Mouse (Mus musculus) gastrocnemius, postnatal 25 days (tissue): ENCODE results near the gene Capns1. TPM values are rescaled to one million over a fixed set of nuclear protein-coding genes. Genes with fewer than 3 reads are reported as not detected.
"Not testable (repeated sequence)": the region's sequence is repeated elsewhere in the genome, so short reads cannot be mapped to it uniquely, and the experiment has no call there.

ENCODE experiments used
- DNase-seq: peaks from one replicate; pipeline ENCODE4 v3.0.0; 2022
- total RNA-seq, 2 experiments: library from RNA; stranded (reverse); gene quantifications; 1 replicate in 1 of 2; 2 replicates in 1 of 2; pipeline ENCODE4 v1.2.3; 2021

The Capns1 gene
- total RNA-seq, 2 experiments from 2014 or later = 201 to 255 TPM

DNA sequence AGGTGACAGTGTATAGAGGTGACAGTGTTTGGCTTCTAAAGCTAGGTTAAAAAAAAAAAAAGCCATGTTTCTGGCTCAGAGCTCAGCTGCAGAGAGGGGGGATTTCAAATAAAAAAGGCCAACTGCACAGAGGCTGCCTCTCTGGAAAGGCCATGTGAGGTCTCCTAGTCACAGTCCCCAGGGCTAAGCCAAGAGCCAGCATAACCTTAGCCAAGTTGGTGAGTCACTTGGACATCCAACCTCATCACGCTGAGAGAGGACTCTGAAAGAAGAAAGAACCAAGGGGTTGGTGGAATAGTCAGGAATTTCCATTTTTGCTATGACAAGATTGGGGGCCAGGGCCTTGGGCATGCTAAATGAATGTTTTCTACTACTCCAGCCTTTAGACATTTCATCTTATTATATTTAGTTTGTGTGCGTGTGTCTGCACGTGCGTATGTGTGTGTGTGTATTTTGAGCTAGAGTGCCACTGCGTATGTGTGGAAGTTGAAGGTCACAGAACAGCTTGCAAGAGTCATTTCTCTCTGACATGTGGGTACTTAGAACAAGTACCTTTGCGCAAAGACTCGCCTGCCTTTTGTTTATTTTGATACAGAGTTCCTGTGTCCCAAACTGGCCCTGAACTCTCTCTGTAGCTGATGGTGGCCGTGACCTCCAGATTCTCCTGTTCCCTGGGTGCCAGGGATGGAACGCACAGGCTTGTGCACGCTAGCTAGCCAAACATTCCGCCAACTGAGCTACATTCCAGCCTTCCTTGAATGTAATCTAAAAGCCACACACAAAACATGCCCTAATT lies 4.5 kb upstream of the Capns1 start:
- peak; percentile 78 for DNase-seq

- not testable (repeated sequence) for DNase-seq
Measured at GRCm38 (mm10) chr7:30200661-30201060, 2.0 kb upstream of the Capns1 start.

GRCm38 (mm10) chr7:30200200-30200599 lies 1.6 kb upstream of the Capns1 start:
- no peak for DNase-seq

GRCm38 (mm10) chr7:30199498-30200139 lies 1.0 kb upstream of the Capns1 start:
- no peak for DNase-seq

DNA sequence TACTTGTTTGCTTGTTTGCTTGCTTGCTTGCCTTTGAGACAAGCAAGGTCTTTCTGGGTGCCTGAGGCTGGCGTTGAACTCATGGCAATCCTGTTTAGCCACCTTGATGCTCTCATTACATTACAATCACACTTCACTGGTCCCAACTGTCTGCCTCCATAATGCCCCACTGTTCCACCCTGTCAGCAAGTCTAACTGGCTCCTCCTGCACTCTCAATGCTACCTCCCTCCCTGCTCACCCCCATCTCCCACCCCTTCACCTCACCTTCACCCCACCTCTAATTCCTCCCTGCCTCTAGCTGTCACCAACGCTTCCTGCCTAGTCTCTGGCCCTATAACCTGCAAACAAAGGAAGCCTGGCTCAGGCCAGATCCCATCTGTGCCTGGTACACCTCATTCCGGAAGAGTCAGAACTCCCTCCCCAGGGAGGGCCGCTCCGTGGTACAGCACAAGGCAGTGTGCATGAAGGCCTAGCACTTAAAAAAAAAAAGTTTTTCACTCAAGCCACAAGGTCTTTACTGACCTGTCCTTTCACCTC lies 950 bp downstream of the Capns1 start:
- DNase-seq = no peak

DNA sequence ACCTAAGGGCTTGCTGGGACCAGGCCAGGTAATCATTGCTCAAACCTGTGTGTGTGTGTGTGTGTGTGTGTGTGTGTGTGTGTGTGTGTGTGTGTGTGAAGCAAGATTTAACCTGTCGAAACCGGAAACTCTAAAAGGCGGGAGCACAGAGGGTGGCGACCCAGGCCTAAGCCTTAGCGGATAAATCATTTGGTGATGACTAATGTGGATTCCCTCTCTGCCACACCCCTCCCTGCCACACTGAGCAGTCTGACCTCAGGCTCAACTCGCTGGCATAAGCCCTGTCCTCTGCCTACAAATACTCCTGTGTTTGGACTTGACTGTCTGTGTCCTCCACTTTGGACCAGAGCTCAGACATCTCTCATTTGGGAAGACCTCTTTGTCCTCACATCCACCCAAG lies 2.4 kb downstream of the Capns1 start:
- no peak for DNase-seq

- DNase-seq = no peak
Measured at GRCm38 (mm10) chr7:30195461-30195860, 3.1 kb downstream of the Capns1 start.

- peak; percentile 94 for DNase-seq
Measured at GRCm38 (mm10) chr7:30194884-30195283, 3.7 kb downstream of the Capns1 start.

DNA sequence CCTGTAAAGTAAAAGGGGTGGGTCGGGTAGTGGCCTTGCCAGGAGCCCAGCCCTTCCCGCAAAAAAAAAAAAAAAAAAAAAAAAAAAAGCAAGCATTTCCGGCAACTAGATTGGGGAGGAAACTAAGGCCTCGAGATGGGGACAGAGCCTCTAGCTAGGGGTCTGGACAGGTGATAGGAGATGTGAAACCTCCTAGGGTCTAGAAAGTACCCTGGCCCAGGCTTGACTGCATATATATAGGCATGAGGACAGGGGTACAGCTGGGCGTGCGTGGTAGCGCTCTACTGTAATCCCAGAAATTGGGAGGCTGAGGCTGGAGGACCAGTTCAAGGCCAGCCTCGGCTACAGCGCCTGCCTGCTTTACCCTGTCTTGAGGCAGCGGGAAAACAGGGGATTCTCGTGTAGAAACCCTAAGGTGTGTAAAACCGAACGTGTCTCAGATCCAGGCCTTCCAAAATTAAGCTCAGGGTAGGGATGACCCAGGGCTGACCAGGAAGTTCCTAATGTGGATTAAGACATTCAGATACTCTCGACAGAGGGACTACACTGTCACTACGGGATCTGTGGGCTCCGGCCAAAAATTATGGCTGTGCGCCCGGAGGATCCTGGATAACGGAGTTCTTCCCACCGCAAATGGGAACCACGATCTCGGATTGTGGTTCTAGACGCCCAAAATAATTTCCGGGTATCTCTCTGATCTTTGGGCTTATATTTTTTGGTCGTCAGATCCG lies 4.3 kb downstream of the Capns1 start:
- DNase-seq = no peak

GRCm38 (mm10) chr7:30193581-30194100 lies 5.0 kb downstream of the Capns1 start:
- DNase-seq = peak; percentile 77

DNA sequence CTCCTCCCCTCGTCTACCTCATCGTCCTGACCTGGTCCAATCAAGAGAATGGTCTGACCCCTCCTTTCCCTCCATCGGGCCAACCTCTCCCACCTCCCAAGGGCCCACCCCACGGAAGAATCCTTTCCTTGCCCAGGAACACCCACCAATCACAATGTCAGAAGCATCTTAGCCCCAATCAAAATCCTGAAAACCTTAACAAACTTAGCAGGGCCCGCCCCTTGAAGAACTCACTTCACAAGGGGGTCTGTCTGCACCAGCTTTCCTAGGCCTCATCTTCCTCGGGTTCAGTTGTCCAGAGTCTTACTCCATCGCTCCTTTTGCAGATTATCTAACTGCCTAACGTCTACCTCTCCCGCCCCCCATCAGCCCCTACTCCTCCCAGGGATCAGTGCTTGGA lies 5.6 kb downstream of the Capns1 start:
- DNase-seq = no peak

DNA sequence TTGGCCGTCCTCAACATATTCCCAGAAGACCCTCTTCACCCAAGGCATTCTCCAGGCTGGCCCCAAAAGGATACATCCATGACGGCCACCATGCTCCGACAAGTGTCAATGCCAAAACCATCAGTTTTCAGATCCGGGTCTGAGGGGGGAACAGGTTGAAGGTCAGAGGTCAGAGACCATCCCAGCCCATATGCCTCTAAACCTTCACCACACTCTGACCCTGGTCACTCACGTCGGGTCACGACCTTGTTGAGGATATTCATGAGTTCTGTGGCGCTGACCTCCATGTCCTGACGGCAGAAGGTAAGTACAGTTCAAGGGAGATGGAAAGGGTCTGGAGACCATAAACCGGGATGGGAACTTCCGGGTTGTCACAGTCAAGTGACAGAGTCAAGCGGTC lies 6.5 kb downstream of the Capns1 start:
- no peak for DNase-seq

GRCm38 (mm10) chr7:30189116-30189491 lies 9.5 kb downstream of the Capns1 start:
- no peak for DNase-seq

DNA sequence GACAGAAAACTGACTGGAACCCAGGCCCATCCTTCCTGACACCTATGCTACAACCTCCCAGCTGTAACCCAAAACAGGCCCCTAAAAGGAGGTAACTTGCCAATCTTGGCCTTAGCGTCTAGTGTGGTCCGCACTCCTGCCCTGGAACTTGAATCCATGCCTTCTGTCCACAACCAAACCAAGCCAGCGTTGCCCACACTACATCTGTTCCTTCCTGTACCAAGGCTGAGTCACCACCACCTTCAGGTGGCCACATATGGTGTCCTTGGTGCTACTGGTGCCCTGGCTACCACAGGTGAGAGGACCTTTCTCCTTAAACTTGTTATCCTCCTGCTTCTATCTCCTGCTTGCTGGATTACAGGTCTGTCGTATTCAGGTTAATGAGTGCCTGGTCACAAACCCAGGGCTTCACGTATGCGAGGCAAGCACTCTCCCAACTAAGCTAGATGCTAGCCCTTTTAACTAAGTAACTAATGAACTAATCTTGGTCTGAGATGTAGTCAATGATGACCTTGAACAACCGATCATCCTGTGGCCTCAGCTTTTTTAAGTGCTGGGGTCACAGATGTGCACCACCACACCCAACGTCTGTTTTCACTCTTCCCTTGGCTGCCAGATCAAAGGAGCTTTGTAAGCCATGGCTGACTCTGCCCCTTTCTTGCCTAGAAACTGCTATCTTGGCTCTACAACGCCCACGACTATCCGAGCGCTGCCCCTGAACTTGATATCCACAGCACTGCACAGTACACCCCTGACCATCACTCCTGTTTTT lies 10.1 kb downstream of the Capns1 start:
- DNase-seq = no peak

- no peak for DNase-seq
Measured at GRCm38 (mm10) chr7:30184641-30185348, 13.8 kb downstream of the Capns1 start.

DNA sequence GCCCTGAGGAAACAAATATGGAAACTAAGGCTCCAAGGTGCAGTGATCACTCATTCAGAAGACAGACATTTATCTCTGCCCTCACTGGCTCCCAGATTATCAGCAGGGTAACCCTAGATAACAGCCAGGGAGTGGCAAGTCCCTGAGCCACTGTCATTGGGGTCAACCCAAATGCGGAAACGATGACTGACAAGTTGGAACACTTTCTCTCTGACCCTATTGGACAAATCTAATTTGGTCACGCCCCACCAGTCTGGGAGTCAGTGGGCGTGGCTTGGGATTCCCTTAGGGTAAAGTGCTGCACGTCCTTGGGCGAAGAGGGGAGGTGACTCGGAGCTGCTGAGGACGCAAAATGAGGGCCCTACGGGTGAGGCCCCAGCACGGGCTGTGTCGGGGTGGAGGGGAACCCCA lies 14.7 kb downstream of the Capns1 start, which contains the start of gene Cox7a1:
Gene Cox7a1 (plus strand): TSS at position 266 of the 411 bp plus-strand sequence.
- peak; percentile 91 for DNase-seq

DNA sequence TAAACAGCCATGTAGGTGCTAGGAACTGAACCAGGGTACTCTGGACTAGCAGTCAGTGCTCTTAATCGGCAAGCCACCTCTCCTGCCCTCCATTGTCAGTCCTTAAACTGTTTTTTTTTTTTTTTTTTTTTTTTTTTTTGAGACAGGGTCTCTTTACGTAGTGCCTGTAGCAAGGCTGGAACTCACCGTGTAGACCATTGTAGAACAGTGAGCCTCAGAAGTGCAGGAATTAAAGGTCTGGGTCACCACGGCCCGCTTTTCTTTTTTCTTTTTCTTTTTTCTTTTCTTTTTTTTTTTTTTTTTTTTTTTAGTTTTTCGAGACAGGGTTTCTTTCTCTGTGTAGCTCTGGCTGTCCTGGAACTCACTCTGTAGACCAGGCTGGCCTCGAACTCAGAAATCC lies 15.4 kb downstream of the Capns1 start:
- DNase-seq = not testable (repeated sequence)

- DNase-seq = not testable (repeated sequence)
Measured at GRCm38 (mm10) chr7:30181929-30182328, 16.7 kb downstream of the Capns1 start.

DNA sequence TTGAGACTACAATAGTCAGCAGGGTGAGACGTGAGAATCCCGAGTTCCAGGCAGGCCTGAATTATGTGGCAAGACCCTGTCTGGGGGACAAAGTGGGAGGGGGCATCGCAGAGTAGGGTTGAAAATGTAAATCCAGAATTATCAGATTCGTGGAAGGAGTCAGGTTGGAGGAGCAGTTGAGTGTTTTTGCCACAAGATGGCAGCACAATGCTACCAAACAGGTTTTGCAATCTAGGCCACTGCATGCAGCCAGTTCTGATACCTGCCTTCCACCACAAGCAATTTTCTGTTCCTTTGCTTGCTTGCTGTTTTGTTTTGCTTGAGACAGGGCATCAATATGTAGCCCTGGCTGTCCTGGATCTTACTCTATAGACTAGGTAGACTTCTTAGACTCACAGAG lies 17.3 kb downstream of the Capns1 start:
- no peak for DNase-seq

GRCm38 (mm10) chr7:30178256-30178655 lies 20.4 kb downstream of the Capns1 start:
- DNase-seq = no peak

DNA sequence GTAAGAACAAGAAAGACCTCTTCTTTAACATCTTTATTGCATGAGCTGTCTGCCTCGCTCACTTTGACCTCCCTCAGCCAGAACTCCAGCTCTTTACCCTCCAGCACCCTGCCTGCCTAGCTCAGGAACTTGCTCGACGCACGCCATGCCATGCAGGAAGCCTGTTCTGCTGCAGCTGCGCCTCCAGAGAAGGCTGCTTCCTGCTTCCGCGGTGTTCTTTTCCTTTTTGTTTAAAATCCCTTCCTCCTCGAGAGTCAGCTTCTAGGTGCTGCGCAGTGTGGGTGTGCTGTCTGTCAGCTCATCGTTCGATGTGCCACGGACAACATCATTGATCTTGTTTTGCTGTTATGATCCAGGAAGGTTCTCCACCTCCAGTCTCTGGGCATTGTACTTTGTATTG lies 22.1 kb downstream of the Capns1 start:
- no peak for DNase-seq
